Mouse (Mus musculus) cerebral cortex, adult 2 months (tissue): ENCODE results near the gene Efs.

Experiments
- WGBS: fragments of 180-500 bp; shearing (Covaris S2); methylation state at CpG from one replicate; pipeline ENCODE4 v1.1.7; 2018; 5-methylcytosine and 5-hydroxymethylcytosine counted together

Efs gene

DNA sequence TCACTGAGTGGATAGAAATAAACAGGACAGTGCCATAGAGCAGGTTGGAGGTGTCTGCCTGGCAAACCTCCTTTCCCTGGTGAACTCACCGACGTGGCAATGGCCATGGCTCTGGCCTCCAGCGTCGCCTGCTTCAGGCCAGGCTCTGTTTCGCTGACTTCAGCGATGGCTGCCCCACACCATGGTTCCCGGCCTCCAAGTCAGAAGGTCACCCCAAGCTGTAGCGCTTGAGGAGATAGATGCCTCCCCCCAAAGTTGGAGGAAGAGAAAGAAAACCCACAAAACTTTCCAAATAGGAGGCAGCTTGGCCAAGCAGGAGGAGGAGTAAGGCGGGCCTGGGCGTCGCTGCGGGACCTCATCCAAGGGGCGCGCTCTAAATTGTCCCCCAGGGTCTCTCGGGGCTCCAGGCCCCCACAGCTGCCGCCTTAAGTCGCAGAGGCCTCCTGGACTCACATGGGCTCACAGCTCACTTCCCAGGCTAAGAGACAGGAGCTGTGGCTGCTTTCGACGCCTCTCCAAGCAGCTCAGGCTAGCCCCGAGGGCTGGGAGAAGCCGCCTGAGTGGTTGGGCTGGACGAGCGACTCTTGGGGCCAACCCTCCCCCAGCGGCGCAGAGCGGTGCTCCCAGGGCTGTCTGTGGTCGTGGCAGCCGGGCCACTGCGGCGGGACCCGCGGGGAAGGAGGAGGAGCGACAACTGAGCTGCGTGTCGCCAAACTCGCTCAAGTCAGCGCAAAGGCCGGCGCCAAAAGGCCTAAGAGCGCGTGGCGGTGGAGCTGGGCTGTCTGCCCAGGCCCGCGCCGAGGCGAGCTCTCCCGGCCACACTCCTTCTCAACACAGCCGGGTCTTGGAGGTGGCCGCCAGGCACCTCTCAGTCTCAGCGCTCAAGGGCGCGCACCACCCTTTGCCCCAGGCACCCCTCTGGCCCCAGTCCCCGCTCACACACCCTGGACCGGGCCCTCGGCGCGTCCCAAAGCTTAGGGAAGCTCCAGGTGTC, at the start of gene Efs:
TSS of gene Efs (minus strand) at position 778 of the 994 bp plus-strand sequence.
- 12% methylated on average over 57 of the region's 57 CpGs for WGBS

DNA sequence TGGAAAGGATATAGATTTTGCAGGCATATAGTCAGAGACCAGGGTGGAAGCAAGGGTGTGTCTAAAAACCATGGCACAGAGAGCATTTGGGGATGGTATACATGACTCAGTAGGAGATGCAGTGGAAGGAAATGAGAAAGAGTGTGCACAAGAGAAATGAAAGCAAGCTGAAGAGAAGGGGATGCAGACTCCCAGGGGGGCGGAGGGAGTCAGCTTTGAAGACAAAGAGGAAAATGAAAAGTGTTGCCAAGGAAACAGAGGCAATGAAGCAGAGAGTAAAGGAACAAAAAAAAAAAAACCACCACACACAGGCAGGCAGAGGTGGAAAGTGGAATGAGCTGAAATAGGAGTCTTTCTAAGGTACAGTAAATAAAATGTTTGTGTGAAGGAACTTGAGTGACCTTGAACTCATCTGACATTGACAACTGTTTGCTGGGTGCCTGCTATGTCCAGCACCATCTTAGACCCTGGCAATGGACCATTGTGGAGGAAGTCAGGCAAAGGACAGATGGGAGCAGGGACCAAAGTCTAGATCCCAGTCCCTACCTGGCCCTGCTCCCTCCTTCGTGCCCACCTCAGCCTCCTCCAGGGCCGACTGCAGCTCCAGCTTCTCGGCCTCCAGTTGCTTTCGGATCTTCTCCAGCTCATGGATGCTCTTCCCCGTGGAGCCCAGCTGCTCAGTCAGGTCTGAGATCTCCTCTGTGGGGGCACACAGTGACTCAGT, 48.3 kb upstream of the Efs start:
- WGBS, result 64% methylated on average over 6 of the region's 6 CpGs

DNA sequence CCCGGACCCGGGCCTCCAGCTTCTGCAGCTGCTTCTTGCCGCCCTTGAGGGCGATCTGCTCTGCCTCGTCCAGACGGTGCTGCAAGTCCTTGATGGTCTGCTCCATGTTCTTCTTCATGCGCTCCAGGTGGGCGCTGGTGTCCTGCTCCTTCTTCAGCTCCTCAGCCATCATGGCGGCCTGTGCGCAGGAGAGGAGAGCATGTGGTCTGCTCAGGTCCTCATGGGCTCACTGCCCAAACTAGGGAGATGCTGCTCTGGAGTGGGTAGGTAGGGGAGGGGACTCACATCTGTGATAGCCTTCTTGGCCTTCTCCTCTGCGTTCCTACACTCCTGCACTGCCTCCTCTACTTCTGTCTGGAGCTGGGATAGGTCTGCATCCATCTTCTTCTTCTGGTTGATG, 46.9 kb upstream of the Efs start:
- 94% methylated on average over 11 of the region's 11 CpGs for WGBS

DNA sequence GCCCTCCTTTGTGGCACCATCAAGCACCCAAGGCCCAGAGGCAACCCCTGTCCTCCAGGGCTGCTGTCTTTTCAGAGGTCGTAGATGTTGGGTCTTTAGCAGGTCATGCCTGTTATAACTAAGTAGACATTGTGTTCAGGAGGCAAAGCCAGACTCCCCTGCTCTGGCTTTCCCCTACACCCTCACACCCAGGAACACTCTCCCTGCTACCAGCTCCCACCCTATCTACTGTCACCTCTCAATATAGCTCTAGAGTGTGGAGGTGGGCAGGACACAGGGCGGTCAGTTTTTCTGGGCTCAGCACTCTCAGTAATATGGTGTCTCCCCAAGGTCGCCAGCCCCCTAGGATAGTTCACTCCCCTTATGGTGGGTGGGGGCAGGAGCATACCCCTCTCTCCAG, 41.9 kb upstream of the Efs start:
- WGBS, result 85% methylated on average over 3 of the region's 3 CpGs

DNA sequence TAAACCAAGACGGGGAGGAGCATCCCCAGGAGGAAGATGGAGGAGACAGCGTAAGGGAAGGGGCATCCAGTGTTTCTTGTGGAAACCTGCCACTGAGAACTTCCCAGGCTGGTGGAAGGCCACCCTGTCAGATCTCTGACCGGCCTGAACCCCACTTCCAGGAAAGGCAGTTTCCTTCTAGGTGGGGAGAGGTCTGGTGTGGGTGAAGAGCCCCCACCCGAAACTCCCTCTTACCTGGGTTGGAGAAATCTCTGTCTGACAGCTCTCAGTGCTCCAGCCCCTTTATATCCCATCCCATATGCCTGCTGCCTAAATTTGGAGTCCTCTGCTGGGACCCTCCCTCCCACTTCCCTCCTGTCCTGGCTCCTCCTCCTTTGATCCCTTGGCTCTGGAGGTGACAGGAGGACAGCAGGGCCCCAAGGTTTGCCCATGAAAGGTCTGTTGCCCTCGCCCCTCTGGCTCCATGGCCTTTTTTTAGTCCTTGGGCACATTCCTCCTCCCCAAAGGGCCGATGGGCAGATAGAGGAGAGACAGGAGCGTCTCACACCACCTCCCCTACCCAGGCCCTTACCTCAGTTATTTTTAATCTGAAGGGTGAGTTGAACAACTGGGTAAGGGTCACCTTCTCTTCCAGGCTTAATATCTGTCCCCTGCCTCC, 40.5 kb upstream of the Efs start, which contains the start of gene Myh6:
TSS of gene Myh6 (minus strand) at position 608 of the 658 bp plus-strand sequence.
- WGBS, result 78% methylated on average over 7 of the region's 7 CpGs

DNA sequence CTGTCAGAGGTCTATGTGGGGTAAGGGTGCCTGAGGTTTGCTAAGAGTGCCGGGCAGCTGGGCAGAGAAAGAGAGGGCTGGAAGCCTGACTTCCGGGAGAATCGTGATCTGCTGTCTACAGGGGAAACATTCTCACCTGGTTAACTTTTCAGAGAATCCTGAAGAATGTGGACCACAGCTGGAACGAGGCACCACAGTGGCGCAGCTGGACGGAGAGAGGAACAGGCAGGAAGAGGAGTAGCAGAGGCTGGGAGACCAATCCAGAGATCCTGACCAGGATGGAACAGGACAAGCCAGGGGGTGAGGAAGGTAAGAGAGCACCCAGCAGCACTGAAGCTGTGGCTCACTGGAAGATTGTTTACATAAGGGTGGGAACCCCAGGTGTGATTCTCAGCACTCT, 39.7 kb upstream of the Efs start:
- WGBS, result 83% methylated on average over 6 of the region's 6 CpGs

DNA sequence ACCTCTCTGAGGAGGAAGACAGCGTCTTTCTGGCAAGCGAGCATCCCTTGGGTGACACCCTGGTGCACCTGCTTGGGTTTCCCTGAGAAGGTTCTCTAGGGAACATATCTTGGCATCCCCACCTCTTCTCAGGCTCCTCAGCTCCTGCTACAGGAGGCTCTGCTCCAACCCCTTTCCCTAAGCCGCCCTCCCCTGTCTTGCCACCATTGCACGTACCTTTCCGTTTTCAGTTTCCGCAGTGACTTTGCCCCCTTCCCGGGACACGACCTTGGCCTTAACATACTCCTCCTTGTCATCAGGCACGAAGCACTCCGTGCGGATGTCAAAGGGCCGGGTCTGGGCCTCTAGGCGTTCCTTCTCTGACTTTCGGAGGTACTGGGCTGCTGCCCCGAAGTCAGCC, 39.1 kb upstream of the Efs start:
- WGBS, result 89% methylated on average over 15 of the region's 15 CpGs

DNA sequence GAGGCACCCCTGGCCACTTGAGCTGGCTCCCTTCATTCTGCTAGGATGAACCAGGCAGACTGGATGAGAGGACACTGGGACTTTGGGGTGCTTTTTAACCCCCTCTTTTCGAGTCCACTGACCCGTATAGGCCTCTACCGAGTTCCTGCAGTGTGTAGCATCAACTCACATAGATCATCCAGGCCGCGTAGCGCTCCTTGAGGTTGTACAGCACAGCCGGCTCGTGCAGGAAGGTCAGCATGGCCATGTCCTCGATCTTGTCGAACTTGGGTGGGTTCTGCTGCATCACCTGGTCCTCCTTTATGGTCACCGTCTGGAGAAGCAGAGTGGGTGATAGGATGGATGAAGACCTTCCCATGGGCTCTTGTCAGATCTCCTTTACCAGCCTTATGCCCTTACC, 37.8 kb upstream of the Efs start:
- 91% methylated on average over 11 of the region's 11 CpGs for WGBS

DNA sequence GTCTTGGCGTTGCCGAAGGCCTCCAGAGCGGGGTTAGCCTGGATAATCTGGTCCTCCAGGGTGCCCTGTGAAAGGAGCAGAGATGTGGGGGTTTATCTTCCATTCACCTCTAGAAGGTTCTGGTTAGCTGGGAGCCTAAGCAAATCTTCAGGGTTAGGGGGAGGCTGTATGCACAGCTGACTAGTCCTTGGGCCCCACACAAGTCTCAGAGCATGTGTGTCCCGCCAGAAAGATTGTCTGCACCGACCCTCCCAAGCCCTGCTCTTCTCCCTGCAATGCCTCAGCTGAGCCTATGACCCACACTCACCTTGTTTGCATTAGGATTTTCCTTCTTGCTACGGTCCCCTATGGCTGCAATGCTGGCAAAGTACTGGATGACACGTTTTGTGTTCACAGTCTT, 36.8 kb upstream of the Efs start:
- WGBS, result 88% methylated on average over 7 of the region's 7 CpGs

DNA sequence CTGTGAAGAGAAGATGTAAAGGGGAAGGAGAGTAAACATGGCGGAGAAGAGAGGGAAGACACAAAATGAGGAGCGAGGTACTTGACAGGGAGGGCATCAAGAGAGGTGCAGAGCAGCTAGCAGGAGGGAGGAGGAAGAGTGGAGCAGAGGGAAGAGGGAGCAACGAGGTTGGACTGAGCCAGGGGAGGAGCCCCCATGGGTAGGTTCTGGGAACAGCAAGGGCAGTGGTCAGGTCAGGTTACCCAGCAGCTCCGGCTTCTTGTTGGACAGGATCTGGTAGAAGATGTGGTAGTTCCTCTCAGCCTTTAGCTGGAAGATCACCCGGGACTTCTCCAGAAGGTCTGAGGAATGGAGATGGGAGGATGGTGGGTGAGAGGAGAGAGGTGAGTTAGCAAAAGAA, 35.6 kb upstream of the Efs start:
- 90% methylated on average over 5 of the region's 5 CpGs for WGBS

DNA sequence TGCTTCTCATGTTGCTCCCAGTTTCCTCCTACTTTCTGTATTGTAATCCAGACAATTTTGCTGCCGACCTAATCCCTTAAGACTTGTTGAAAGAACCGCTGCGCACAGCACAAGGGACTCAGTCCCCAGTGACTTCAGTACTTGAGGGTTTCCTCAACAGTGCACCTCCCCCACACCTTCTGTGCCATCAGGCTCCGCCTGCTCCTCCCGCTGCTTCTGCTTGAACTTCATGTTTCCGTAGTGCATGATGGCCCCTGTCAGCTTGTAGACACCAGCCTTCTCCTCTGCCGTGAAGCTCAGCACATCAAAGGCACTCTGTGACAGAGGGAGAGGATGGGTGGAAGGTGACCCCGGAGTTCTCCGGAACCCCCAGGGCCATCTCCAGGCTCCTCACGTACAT, 34.8 kb upstream of the Efs start:
- 61% methylated on average over 10 of the region's 10 CpGs for WGBS

DNA sequence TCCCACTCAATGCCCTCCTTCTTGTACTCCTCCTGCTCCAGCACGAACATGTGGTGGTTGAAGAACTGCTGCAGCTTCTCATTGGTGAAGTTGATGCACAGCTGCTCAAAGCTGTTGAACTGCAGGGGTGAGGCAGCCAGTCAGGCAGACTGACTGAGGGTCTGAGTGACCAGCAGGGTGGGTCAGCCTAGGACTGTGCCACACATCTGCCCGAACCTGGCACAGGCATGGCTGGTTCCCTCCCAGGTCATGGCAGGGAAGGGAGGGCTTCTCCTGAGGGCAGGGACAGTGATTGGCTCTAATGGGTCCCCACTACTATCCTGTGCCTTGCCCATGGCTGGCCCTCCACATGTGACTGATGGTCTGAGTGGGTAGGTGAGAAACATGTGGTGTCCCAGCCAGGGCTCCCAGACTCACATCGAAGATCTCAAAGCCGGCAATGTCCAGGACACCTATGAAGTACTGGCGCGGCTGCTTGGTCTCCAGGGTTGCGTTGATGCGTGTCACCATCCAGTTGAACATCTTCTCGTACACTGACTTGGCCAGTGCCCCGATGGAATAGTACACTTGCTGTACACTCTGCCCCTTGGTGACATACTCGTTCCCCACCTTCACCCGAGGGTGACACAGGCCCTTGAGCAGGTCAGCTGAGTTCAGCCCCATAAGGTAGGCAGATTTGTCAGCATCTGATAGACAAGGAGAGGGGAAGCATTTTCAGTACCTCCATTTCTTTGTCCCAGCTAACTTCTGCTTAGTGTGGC, 34.1 kb upstream of the Efs start:
- 91% methylated on average over 12 of the region's 12 CpGs for WGBS

DNA sequence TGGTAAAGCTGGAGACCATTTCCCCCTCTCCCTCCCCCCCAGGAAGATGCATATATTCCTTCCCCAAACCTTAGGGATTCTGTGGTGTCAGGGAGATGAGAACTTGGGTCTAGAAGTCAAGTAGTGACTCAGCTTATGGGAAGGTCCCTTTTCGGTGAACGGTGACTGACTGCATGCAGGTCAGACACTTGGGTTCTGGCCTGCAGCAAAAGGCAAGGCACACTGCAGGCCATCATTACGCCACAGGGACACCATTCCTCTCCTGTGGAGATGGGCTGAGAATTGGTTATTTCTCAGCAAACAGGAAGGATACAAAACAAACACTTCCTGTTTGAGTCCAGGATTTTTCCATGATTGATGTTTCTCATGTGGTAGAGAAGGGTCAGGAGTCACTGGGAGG, 33.3 kb upstream of the Efs start:
- WGBS, result 91% methylated on average over 3 of the region's 3 CpGs

DNA sequence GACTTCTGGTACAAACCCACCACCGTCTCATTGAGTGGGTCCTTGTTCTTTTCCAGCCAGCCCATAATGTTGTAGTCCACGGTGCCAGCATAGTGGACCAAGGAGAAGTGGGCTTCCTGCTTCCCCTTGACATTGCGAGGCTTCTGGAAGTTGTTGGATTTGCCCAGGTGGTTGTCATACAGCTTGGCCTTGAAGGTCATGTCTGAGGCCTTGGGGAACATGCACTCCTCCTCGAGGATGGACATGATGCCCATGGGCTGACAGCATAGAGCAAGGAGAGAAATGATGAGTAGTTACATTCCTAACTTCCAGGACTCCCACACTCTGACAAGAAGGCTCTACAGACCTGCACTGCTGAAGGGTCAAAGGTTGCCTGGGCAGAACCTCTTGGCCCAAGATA, 32.6 kb upstream of the Efs start:
- 90% methylated on average over 4 of the region's 4 CpGs for WGBS

DNA sequence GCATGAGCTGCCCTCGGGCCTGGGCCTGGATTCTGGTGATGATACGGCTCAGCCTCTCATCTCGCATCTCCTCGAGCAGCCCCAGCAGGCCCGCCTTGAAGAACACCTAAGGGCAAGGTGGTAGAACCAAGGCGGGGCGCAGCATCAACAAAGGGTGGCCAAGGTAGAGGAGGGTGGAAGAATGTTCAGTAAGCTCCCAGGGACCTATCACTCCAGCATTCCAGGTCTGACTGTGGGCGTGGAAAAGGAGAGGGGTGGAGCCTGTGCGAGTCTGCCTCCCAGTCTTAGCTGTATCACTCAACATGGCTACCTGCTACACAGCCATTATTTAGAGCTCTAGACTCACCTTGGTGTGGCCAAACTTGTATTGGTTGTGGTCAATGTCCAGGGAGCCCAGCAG, 30.6 kb upstream of the Efs start:
- WGBS, result 88% methylated on average over 9 of the region's 9 CpGs

DNA sequence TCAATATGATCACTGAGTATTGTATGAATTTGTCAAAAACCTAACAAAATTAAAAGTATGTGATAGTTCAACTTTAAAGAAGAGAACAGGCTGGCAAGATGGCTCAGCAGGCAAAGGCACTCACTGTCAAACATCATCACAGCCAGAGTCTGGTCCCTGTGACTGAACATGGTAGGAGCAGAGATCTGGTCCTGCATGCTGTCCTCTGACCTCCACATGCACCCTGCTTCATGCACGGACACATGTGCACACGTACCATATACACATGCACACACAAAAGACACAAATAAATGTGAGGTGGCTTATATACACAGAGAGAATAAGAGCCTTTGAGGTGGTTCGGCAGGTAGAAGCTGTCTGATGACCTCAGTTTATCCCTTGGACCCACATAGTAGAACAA, 29.6 kb upstream of the Efs start:
- WGBS, result 91% methylated on average over 3 of the region's 3 CpGs

DNA sequence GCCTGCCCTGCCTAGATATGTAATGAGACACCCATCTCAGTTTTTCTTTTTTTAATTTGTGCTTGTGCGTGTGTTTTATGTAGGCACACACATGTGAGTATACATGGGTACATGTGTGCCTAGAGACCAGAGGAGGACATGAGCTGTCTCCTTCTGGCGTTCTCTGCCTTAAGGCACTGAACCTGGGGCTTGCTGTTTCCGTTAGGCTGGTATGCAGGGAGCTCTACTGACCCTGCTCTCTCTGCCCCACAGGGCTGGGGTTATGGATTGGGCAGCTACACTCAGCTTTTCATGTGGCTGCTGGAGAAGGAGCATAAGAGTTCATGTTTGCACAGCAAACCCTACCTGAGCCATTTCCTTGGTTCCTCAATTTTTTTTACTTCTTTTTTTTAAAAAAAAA, 28.5 kb upstream of the Efs start:
- WGBS, result 95% methylated on average over 3 of the region's 3 CpGs

DNA sequence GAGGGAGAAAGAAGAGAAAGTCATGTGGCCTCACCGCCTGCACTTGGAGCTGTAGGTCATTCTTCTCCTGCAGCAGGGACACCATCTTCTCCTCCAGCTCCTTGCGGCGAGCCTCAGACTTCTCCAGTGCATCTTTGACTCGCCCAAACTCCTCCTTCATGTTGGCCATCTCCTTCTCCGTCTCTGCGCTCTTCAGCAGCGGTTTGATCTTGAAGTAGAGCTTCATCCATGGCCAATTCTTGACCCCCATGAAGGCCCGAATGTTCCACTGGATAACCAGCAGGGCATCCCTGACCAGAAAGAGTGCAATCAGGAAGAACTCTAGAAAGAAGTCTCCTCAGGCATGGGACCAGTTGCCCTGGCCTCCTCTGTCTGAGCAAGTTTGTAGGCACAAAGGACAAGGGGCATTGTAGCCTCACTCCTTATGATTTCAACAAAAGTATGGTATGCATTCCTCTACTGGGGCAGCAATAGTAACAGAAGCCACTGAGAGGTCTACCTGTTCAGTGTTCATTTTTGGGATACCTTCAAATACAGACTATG, 27.8 kb upstream of the Efs start:
- 87% methylated on average over 8 of the region's 8 CpGs for whole genome bisulfite sequencing

DNA sequence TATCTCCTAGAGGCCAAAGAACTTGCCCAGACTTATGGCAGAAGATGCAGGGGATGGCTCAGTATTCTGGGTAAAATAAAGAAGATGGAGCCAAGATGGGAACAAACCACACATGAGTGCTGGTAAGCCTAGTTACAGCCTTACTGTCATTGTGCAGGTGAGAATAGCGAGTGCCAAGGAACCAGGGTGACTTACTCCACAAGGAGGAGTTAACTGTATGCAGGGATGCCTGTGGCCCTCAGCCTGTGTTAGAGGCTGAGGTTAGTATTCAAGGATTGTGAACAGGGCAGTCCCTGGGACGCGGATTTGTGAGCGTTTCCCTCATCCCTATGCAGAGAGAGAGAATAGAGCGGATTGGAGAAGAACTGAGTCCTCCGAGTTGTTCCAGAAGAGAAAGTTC, 25.7 kb upstream of the Efs start:
- WGBS, result 92% methylated on average over 6 of the region's 6 CpGs

DNA sequence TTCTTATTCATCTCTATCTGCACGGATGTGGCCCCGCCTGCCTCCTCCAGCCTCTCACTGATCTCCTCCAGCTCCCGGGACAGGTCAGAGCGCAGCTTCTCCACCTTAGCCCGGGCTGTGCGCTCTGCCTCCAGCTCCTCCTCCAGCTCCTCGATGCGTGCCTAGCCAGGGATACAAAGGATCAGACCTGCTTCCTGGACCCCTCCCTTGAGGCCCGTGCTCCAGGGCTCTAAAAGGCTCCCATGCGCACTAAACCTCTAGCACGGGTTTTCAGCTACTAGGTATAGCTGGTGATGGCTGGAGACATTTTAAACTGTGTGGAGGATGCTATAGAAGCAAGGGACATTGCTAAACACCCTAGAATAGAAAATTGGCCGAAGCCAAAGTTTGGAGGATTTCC, 24.6 kb upstream of the Efs start:
- 64% methylated on average over 12 of the region's 12 CpGs for WGBS

DNA sequence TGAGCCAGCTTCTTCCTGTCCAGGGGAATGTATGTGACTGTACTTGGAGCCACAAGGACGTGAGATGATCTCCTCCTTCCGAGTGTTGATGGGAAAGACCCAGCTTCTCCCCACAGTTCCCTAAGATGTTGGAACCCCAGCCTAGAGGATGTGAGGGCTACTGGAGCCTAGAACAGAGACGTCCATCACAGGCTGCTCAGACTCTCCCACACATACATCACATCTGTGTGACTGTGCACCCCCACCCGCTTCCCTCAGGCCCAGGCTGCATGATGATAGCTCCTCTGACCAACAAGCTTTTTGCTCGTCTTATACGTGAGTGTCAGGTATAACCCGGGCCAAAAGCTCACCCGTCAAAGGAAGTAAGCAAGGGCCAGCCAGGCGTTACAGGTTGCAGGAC, 22.9 kb upstream of the Efs start:
- WGBS, result 88% methylated on average over 9 of the region's 9 CpGs
